Mouse (Mus musculus) E14TG2a.4 (cell line): ENCODE measurements around the gene Setx.
"Not testable (repeated sequence)": the region's sequence is repeated elsewhere in the genome, so short reads cannot be mapped to it uniquely, and the experiment has no call there.

Source experiments
- H3K27me3 ChIP-seq: 2 replicates; pipeline ENCODE4 v1.6.1; 2014; ENCODE audit warnings: low read length, control low read depth; ENCODE audit not compliant: insufficient read depth
- H3K36me3 ChIP-seq: 2 replicates; pipeline ENCODE4 v1.6.1; 2014; ENCODE audit warnings: low read length, control low read depth; ENCODE audit not compliant: insufficient read depth
- H3K4me1 ChIP-seq: replicated peaks from 2 replicates; pipeline ENCODE4 v1.6.1; 2014; ENCODE audit warnings: low read depth, low read length, control low read depth
- H3K4me3 ChIP-seq: replicated peaks from 2 replicates; pipeline ENCODE4 v1.5.1; 2014; ENCODE audit warnings: mild to moderate bottlenecking, low read length
- H3K9me3 ChIP-seq: 2 replicates; pipeline ENCODE4 v1.6.1; 2014; ENCODE audit warnings: low read length, control low read depth
- CTCF ChIP-seq: conservative IDR thresholded peaks from 2 replicates; pipeline ENCODE4 v1.5.1; 2014; ENCODE audit warnings: low read length
- NANOG ChIP-seq: IDR thresholded peaks from 2 replicates; pipeline ENCODE4 v1.6.1; 2014; ENCODE audit warnings: borderline replicate concordance, low read length, mixed read lengths
- POU5F1 ChIP-seq: IDR thresholded peaks from 2 replicates; pipeline ENCODE4 v1.6.1; 2014; ENCODE audit warnings: low read length, borderline replicate concordance

The Setx gene

DNA sequence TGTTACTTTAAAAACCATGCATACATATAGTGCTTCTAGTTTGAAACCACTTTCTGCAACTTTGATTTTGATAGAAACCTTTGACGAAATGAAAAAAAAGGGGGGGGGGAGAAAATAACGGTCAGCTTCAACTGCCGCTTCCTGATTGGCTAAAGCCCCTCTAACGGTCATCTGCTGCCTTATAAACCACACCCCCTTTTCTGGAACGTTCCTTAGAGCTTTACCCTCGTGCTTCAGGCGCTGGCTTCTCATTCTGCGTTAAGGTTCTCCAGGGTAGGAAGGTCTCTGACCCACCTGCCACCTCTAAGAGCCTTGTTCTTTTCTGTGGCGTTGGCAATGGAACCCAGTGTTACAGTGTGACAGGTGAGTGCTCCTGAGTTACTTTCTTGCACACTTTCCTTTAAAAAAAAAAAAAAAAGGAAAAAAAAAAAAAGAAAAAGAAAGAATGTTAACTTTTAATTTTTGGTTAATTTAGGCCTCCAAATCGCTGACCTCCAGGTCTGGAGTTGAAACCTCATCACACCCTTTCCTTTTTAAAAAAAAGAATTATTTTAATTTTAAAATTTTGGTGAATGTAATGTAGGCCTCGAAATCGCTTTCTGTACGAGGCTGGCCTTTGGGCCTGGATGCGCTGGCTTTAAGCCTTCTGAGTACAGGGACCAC lies at the start of gene Setx:
TSS of gene Setx (plus strand) at position 275 of the 663 bp plus-strand sequence.
- no peak for TF ChIP-seq CTCF
- H3K9me3 ChIP-seq = no peaks in the 10 kb centered on the region
- peaks cover 29% of the 10 kb centered on the region for H3K36me3 ChIP-seq
- H3K4me1 ChIP-seq = peaks cover 72% of the 10 kb centered on the region
- H3K27me3 ChIP-seq = no peaks in the 10 kb centered on the region
- peak within 1 kb of the TSS; percentile 99 for H3K4me3 ChIP-seq

DNA sequence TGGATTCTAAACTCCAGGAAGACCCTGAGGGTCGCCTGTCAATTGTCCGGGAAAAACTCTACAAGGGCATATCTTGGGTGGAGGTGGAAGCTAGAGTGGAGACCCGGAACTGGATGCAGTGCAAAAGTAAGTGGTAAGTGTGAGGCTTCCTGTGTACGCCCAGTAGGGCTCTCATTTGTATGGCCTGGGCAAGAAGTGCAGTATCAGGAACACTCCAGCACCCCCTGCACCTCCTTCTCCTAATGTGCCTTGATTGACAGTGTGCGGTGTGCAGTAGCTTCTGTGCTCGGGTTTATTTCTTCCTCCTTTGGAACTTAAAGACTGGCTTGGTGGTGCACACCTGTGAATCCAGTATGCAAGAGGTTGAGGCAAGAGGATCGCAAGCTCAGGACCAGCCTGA lies 49.3 kb upstream of the Setx start:
- H3K4me1 ChIP-seq = peaks cover 67% of the 10 kb centered on the region
- peak overlapping the region; percentile 50 for H3K4me3 ChIP-seq
- H3K27me3 ChIP-seq = no peaks in the 10 kb centered on the region
- no peak for TF ChIP-seq CTCF
- no peak for TF ChIP-seq POU5F1
- TF ChIP-seq NANOG = no peak
- no peaks in the 10 kb centered on the region for H3K9me3 ChIP-seq
- peaks cover 90% of the 10 kb centered on the region for H3K36me3 ChIP-seq

DNA sequence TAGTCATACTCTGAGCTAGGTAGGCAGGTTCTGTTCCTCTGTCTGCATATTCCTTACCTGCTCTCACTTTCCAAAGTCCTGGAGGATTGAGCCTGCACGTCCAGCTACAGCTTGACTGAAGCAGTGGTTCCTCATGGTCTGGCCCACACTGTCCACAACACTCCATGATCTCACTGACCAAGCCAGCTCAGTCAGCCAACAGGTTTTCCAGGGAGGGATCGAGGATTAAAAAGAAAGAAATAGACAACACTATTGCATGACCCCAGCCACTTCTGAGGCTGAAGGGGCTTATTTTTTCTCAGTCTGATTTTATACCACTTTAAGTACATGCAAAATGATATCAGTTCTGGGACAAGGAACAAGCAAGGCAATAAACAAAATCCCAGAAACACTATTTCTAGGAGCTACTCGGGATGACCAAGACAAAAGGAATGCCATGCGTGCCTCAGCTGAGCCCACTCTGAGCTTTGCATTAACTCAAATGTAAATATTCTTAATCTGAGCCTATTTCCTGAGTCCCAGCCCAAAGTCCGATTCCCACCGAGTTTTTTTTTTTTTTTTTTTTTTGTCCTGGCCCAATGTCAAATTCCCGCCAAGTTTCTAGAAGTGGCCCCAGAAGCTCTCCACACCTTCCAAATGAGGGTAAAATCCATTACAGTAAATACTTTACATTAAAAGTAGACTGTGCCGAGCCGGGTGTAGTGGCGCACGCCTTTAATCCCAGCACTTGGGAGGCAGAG lies 48.5 kb upstream of the Setx start:
- H3K4me1 ChIP-seq = peaks cover 66% of the 10 kb centered on the region

DNA sequence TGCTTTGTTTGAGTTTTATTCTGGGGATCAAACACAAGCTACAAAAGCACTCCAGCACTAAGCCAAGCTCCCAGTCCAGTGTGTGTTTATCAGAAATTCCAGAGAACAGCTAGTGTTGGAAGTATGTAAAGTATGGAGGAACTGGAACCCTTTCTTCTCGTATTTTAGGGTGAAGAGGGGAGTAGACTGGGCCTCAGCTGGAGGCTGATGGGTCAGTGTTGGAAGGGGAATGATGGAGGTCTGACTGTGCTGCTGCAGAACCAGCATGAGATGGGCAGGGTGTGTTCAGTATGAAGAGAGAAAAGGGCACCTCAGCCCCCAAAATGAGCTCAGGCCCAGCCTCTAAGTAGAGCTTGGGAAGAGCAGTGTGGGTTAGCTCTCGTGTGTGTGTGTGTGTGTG lies 47.8 kb upstream of the Setx start:
- no peaks in the 10 kb centered on the region for H3K27me3 ChIP-seq
- TF ChIP-seq CTCF (no peak), POU5F1 (no peak), NANOG (no peak)
- peaks cover 90% of the 10 kb centered on the region for H3K36me3 ChIP-seq
- H3K9me3 ChIP-seq = no peaks in the 10 kb centered on the region
- peaks cover 69% of the 10 kb centered on the region for H3K4me1 ChIP-seq
- H3K4me3 ChIP-seq = peak overlapping the region; percentile 3

More for the DNA sequence above, 48.5 kb upstream of the Setx start:
- Histone ChIP-seq H3K4me3 (peak overlapping the region; percentile 50), H3K9me3 (no peaks in the 10 kb centered on the region), H3K27me3 (no peaks in the 10 kb centered on the region), H3K36me3 (peaks cover 90% of the 10 kb centered on the region)
- TF ChIP-seq NANOG (no peak), CTCF (no peak), POU5F1 (no peak)

DNA sequence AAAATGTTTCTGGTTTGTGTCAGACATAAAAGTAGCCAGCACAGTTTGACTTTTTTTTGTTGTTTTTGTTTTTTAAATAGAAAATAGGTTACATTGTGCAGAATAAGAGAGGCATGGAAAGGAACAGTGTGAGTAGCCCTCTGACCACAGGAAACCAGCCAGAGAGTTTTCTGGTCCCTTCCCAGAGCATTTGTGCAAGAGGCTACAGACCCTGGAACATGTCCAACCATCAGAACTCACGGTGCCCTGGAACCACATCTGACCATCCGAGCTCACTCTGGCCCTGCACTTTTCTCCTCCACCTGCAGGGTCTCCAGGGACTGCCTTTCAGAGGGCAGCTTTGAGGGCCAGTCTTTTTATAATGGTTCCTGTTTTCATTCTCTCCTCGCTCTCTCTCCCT lies 42.0 kb upstream of the Setx start:
- Histone ChIP-seq H3K27me3 (no peaks in the 10 kb centered on the region), H3K4me1 (peaks cover 24% of the 10 kb centered on the region), H3K9me3 (no peaks in the 10 kb centered on the region), H3K36me3 (peaks cover 96% of the 10 kb centered on the region), H3K4me3 (no peak overlapping the region)
- TF ChIP-seq NANOG (no peak), POU5F1 (no peak), CTCF (no peak)

DNA sequence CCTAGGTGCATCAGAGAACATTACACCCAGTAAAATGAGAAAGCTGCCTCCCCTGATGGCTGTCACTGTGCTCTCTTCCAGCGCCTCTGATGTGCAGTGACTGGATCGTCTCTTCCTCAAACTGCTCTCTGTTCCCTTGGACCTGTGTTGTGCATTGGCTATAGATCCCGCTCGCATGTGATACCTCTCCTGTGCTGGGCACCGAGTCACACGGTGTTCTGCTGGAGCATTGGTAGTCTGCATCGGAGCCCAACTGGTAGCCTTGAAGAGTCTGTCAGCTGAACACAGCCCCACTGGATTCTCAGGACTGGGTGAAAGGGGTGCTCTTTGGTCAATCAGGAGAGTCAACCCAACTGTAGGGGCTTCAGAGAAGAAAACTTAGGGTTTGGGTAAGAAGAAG lies 38.0 kb upstream of the Setx start:
- no peak overlapping the region for H3K4me3 ChIP-seq
- H3K4me1 ChIP-seq = peaks cover 10% of the 10 kb centered on the region
- peaks cover 22% of the 10 kb centered on the region for H3K9me3 ChIP-seq
- H3K36me3 ChIP-seq = peaks cover 69% of the 10 kb centered on the region
- no peak for TF ChIP-seq NANOG
- TF ChIP-seq POU5F1 = no peak
- TF ChIP-seq CTCF = no peak
- H3K27me3 ChIP-seq = no peaks in the 10 kb centered on the region

DNA sequence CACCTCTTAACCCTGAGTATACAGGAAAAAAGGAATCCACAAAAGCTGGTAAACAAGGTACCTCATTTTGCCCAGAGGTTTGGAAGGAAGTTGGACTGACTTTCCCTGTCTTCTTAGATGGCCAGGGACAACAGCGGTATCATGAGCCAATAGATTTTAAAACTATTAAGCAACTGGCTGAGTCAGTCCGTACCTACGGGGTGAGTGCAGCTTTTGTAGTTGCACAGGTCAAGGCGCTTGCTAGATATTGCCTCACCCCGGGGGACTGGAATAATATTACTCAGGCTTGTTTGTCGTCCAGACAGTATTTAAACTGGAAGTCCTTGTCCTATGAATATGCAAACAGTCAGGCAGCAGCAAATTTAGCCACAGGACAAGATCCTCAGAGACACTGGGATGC lies 34.7 kb upstream of the Setx start:
- not testable (repeated sequence) for H3K27me3 ChIP-seq, H3K4me1 ChIP-seq, H3K4me3 ChIP-seq
- peaks cover 48% of the 10 kb centered on the region for H3K9me3 ChIP-seq
- H3K36me3 ChIP-seq = peaks cover 37% of the 10 kb centered on the region

DNA sequence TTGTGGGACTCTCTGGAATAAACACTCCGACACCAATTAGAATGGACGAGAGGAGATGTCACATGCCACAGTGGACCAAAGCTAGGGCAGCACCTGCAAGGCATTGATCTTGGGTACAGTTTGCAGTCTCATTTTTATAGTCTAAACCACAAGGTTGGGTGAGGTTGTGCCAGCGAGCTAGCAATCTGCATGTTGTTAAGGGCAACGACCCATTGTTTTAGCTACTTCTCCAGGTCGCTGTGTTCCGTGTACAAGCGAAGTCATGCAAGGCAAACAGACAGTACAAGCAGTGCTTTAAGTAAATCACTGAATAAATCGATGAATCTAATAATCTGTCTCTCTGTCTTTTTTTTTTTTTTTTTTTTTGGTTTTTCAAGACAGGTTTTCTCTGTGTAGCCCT lies 28.3 kb upstream of the Setx start:
- Histone ChIP-seq H3K4me3 (no peak overlapping the region), H3K9me3 (peaks cover 39% of the 10 kb centered on the region), H3K27me3 (no peaks in the 10 kb centered on the region), H3K4me1 (peaks cover 44% of the 10 kb centered on the region), H3K36me3 (no peaks in the 10 kb centered on the region)
- no peak for TF ChIP-seq CTCF
- no peak for TF ChIP-seq NANOG
- TF ChIP-seq POU5F1 = no peak

DNA sequence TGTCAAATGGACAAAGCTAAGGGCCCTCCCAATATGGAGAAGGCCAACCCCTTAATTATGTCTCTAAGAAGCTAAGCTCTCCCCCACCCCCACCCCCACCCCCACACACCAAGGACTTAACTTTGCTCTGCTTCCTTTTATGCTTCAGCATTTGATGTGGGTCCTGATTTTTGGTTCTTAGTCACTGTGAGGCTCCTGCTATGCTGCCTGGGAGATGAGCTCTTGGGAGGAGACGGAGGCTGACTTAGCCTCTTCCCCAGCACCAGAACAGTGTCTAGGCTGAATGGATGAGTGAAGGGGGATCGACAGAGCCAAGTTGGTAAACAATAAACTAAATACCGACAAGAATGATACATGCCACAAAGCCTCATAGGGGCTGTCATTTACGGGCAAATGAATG lies 27.2 kb upstream of the Setx start:
- TF ChIP-seq NANOG (no peak), POU5F1 (no peak), CTCF (no peak)
- Histone ChIP-seq H3K4me3 (peak overlapping the region; percentile 15; the same call in 1 of the 2 replicates), H3K36me3 (no peaks in the 10 kb centered on the region)

More for the DNA sequence above, 27.2 kb upstream of the Setx start:
- no peaks in the 10 kb centered on the region for H3K27me3 ChIP-seq
- H3K4me1 ChIP-seq = peaks cover 48% of the 10 kb centered on the region
- H3K9me3 ChIP-seq = peaks cover 39% of the 10 kb centered on the region
